Mouse (Mus musculus): ENCODE data around the gene Morn3. TPM values are rescaled to one million over a fixed set of nuclear protein-coding genes. Genes with fewer than 3 reads are reported as not detected.

Gene Morn3
- polyA plus RNA-seq, 1 experiment from 2014 or later: 1.3 TPM

DNA sequence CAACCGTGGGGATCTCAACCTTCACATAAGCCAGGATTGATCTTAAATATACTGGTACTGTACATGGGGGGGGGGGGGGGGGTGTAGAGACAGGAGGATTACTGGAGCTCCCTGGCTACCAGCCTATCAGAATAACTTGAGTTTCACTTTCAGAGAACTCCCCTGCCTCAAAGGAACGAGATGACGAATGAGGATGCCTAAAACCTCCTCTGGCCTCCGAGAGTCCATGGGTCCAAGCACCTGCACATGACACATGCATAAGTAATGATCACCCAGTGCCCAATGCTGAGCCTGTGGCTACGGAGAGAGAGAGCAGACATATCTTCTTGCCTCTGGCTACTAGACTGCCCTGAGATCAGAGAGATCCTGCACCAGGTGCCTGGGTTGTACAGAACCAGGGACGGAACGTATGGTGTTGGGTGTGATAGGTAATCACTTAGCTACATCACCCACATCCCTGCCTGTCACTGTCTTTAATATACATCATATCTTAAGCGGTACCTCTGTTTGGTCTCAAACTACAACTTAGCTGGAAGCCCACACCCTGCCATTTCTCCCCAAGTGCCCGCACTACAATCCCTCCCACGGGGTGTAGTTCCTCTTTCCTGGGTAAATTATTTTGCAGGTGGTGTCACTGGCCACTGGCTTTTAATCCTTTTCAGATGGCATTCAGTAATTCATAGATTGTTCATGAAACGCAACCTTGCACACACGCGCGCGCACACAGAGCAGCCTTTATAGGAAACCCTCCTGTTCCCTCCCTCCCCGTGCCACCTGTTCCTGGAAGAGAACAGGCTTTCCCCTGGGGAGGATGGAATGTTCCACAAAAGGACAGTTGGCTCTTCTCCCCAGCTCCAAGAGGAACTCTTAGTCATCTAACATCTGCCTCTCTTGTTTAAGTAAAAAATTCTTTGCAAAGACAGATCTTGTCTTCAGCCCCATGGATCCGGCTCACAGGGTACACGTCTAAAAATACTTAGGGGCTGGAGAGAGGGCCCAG, 49.3 kb downstream of the Morn3 start:
- ATAC-seq (ENCODE audit: low FRiP score, low read depth): no peak
- H3K4me1 ChIP-seq (replicated peaks): no peaks in the 10 kb centered on the region
- H3K4me3 ChIP-seq: no peak overlapping the region
- WGBS: 85% methylated on average over 18 of the region's 18 CpGs
- H3K9ac ChIP-seq: no peak overlapping the region
- no peak overlapping the region for H3K27ac ChIP-seq (replicated peaks)
- no peaks in the 10 kb centered on the region for H3K9me3 ChIP-seq
- H3K36me3 ChIP-seq: no peaks in the 10 kb centered on the region
- H3K27me3 ChIP-seq: no peaks in the 10 kb centered on the region
- no peak overlapping the region for H3K4me2 ChIP-seq

DNA sequence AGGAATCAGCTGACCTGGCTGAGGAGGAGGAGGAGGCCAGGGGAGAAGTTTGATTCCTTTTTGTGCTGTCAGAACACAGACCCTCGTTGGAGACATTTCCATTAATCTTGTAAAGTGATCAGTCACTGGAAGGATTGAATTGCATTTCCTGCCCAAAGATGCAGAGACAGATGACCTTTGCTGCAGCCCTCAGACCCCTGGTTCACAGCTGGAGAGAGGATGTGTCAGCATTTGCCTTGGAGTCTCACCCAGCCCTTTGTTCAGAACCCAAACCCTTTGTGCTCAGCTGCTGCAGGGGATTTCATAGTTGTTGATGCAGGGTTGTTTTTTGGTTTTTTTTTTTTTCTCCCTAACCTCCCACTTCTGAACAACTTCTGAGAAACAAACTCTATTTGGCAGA, 51.9 kb downstream of the Morn3 start:
- Histone ChIP-seq H3K9me3 (no peaks in the 10 kb centered on the region), H3K4me1 (replicated peaks) (peaks cover 18% of the 10 kb centered on the region), H3K27ac (replicated peaks) (no peak overlapping the region), H3K9ac (no peak overlapping the region), H3K4me2 (no peak overlapping the region), H3K36me3 (no peaks in the 10 kb centered on the region), H3K4me3 (no peak overlapping the region), H3K27me3 (no peaks in the 10 kb centered on the region)
- ATAC-seq (ENCODE audit: low FRiP score, low read depth): no peak
- 3% methylated on average over 1 of the region's 1 CpGs for WGBS

DNA sequence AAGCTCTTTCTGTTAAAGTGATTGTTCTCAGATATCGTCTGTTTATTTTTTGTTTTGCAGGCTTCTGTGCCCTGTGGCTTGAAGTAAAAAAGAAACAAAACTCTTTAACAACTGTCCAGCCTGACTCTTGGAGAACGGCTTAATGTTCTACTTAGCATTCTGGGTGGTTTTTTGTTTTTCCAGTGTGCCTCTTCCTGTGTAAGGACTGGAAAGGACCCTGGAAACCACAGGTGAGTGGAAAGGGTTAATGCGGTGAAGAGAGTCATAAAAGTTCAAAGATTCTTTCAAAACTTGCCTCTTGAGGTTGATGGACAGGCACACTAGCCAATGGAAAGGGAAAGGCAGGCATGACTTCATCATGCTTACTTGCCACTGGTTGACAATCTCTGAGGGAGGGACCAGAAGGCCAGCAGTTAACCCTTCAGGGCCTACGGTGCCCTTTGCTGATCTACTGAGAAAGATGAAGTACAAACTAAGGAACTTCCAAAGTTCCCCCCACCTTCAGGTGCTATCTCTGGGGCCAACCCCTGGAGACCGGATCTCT, 52.4 kb downstream of the Morn3 start:
- WGBS: 8% methylated on average over 5 of the region's 5 CpGs
- H3K4me1 ChIP-seq (replicated peaks): peaks cover 24% of the 10 kb centered on the region
- no peaks in the 10 kb centered on the region for H3K27me3 ChIP-seq
- H3K27ac ChIP-seq (replicated peaks): no peak overlapping the region
- peak overlapping the region; percentile 14; the same call in 1 of the 2 replicates for H3K4me2 ChIP-seq
- no peaks in the 10 kb centered on the region for H3K36me3 ChIP-seq
- H3K9ac ChIP-seq: no peak overlapping the region
- ATAC-seq (ENCODE audit: low FRiP score, low read depth): 0 out of 2 replicates have a peak, but pooled peaks have one; percentile 74
- no peaks in the 10 kb centered on the region for H3K9me3 ChIP-seq
- no peak overlapping the region for H3K4me3 ChIP-seq

DNA sequence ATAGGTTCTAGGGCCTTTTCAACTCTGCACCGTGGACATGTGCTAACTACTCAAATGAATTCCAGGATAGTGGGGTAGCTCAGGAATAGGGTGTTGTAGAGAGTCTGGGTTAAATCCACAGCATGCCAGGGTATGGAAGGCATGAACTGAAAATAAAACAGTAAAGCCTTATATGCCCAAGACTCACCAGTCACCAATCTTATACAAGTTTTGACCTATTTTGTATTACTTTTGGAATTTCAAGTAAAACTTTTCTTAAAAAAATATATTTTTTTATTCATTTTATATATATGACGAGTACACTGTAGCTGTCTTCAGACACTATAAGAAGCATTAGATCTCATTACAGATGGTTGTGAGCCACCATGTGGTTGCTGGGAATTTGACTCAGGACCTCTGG, 53.0 kb downstream of the Morn3 start:
- Histone ChIP-seq H3K4me2 (peak overlapping the region; percentile 14; the same call in 1 of the 2 replicates), H3K9me3 (no peaks in the 10 kb centered on the region), H3K4me1 (replicated peaks) (peaks cover 26% of the 10 kb centered on the region), H3K9ac (no peak overlapping the region), H3K4me3 (no peak overlapping the region), H3K27ac (replicated peaks) (no peak overlapping the region), H3K27me3 (no peaks in the 10 kb centered on the region), H3K36me3 (no peaks in the 10 kb centered on the region)
- WGBS: 48% methylated on average over 2 of the region's 2 CpGs
- no peak for ATAC-seq (ENCODE audit: low FRiP score, low read depth)

DNA sequence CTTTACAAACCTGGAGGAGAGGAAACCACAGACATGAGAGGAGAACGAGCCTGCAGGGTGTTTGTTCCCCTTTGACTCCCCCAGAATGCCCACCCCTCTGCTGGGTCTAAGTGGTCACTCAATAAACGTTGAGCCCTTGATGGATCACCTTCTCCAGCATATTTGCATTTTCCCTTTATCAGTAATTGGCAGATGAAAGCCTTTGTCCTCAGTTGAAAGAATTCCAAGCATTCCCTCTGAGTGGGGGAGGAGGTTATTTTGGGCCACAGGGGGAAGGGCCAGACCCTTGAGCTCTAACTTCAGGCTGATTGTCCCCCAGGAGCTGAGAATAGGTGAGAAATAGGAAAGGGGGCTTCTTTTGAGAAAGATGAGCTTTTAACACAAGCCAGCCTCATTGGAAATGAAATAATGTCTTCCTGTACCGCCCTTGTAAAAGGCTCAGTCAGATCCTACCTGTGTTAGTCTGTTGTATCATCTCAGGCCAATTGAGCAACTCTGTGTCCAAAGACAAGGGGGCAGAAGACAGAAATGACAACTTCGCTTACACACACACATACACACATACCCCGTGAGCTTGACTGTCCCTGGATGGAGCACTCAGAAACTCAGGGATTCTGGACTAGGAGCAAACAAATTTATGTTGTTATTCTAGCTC, 55.3 kb downstream of the Morn3 start:
- Histone ChIP-seq H3K36me3 (no peaks in the 10 kb centered on the region), H3K27ac (replicated peaks) (no peak overlapping the region), H3K4me1 (replicated peaks) (peaks cover 42% of the 10 kb centered on the region), H3K9me3 (no peaks in the 10 kb centered on the region), H3K4me3 (no peak overlapping the region), H3K27me3 (no peaks in the 10 kb centered on the region), H3K4me2 (peak overlapping the region; percentile 98), H3K9ac (no peak overlapping the region)
- no peak for ATAC-seq (ENCODE audit: low FRiP score, low read depth)
- whole genome bisulfite sequencing: 26% methylated on average over 5 of the region's 5 CpGs

DNA sequence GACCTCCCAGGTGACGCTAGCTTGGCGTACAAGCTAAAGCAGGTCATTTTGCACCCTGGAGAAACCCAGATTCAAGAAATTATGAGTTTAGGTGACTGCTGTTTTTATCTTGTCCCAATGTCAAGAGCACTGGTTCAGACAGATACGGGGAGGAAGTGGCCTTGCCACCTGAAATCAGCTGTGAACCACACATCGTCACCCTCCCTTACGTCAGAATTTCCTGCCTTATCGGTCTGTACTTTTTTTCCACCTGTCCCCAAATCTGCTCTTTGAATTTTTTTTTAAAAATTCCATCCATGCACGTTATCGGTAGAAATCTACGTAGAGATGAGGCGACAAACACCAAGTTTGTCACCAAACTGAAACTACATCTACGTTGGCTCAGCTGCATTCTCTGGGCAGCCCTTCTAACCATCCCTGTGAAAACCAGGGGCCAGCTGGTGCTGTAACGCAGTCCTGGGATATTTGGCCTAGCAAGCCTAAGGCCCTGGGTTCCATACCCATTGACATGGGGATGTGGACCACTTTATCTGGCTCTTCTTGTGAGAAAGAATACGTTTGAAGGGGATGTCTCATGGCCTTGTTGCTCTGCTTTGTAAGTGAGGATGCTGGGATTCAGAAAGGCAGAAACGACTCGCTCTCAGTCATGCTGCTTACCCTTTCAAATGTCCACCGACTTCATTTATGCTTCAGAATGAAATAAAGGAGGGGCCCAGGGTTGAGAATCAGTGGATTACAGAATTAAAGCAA, 56.2 kb downstream of the Morn3 start:
- Histone ChIP-seq H3K4me2 (peak overlapping the region; percentile 98), H3K4me3 (peak overlapping the region; percentile 78), H3K36me3 (no peaks in the 10 kb centered on the region), H3K27ac (replicated peaks) (peak overlapping the region; percentile 77; the same call in 1 of the 2 replicates), H3K9ac (0 out of 2 replicates have a peak overlapping the region, but pooled peaks have one; percentile 3), H3K4me1 (replicated peaks) (peaks cover 44% of the 10 kb centered on the region), H3K9me3 (no peaks in the 10 kb centered on the region), H3K27me3 (no peaks in the 10 kb centered on the region)
- 15% methylated on average over 16 of the region's 16 CpGs for WGBS
- no peak for ATAC-seq (ENCODE audit: low FRiP score, low read depth)

DNA sequence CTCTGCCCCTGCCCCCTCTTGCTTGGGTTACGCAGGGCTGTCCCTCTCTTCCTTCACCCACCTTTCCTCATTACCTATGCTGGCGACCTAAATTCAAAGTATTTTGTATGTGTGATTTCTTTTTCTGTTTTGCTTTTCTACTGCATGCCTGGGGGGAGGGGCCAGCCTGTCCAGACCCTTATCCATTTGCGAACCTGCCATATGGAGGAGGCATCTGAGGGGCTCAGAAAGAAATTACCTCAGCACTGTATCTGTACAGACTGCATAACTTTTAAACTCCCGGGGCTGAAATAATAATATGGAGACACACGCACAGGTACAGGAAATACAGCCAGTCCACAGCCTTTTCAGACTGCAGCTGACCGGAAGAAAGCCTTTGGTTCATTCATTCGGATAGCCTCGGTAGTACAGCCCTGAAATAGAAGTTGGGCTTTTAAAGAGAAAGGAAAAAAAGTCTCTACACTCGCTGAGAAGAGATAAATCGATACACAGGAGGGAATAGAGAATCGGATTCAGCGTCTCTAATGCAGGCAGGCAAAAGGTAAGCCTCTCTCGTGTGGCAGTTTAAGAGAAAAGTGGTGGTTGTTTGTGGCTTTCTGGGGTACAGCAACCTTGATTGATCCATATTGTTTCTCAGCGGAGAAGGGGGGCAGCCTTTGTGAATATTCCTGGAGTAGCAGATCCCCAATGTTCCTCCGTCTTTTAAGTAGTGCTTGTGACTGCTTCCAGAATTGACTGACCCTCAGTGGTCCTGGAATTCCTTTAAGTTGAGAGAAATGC, 57.1 kb downstream of the Morn3 start, which contains the start of gene Kdm2b:
Gene Kdm2b, minus strand, starts transcription at position 273 of the 780 bp plus-strand sequence.
- Histone ChIP-seq H3K4me3 (peak within 1 kb of the TSS; percentile 78), H3K9me3 (no peaks in the 10 kb centered on the region), H3K27ac (replicated peaks) (peak within 1 kb of the TSS; percentile 77), H3K4me1 (replicated peaks) (peaks cover 52% of the 10 kb centered on the region), H3K9ac (peak within 1 kb of the TSS; percentile 68), H3K27me3 (no peaks in the 10 kb centered on the region), H3K4me2 (peak within 1 kb of the TSS; percentile 98), H3K36me3 (no peaks in the 10 kb centered on the region)
- ATAC-seq (ENCODE audit: low FRiP score, low read depth): peak; percentile 32; the same call in 1 of the 2 replicates
- 2% methylated on average over 14 of the region's 15 CpGs for WGBS

DNA sequence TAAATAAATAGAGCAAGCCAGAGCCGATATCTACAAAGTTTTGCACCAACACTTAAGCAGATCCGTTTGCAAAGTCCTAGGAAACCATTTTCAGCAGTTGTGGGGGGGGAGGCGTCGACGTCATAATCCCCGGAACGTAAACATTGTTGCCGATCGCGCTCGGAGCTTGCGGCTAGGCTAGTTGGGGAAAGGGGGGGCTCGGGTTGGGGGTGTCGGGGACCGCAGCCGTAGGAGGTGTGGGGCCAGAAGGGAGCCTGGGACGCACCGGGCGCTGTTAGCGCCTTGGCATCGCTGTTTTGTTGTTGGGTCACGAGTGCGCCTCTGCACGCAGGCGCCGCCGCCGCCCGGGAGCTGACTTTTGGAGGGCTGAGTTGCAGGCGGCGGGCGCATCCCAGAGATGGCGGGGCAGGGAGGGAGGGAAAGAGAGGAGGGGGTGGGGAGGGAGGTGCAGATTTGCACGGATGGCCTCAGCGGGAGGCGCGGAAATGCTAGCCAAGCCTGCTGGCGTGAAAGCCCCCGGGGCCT, 57.8 kb downstream of the Morn3 start:
- H3K36me3 ChIP-seq: no peaks in the 10 kb centered on the region
- H3K9me3 ChIP-seq: no peaks in the 10 kb centered on the region
- H3K4me1 ChIP-seq (replicated peaks): peaks cover 54% of the 10 kb centered on the region
- WGBS: 1% methylated on average over 24 of the region's 39 CpGs
- peak overlapping the region; percentile 78 for H3K4me3 ChIP-seq
- peak; percentile 74 for ATAC-seq (ENCODE audit: low FRiP score, low read depth)
- peak overlapping the region; percentile 68 for H3K9ac ChIP-seq
- no peaks in the 10 kb centered on the region for H3K27me3 ChIP-seq
- peak overlapping the region; percentile 77 for H3K27ac ChIP-seq (replicated peaks)
- H3K4me2 ChIP-seq: peak overlapping the region; percentile 98

DNA sequence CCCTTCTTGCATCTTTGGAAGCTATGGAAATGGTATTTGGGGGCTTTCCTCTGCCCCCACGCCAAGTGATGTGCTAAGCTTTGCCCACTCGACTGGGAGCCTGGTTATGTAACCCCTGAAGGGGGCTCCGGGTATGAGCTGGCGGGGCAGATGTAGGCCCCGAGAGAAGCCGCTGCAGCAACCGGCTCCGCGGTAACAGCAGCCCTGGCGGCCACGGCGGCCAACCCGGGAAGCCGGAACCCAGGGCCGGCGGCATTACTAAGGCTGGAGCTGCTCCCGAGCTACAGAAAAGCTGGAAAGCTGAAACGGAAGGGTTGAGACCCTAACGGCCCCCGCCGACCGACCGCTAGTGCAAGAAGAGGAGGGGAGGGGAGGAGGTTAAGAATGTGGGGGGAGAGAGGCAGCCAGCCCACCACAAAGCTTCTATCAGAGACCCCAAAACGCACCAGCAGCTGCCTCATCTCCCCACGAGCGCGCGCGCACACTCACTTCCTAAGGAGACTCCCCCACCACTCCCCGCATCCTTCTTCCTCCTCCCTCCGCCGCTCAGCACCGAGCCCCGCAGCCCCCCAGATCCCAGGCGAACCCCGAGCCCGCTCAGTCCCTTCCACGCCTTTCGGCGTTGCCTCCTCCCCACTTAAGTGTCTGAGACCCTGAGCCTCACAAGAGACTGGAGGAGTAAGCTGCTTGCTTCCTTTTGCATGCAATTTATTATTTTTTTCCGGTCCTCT, 58.6 kb downstream of the Morn3 start:
- H3K4me2 ChIP-seq: peak overlapping the region; percentile 98
- H3K36me3 ChIP-seq: no peaks in the 10 kb centered on the region
- peak overlapping the region; percentile 77 for H3K27ac ChIP-seq (replicated peaks)
- H3K9ac ChIP-seq: peak overlapping the region; percentile 68
- 0 out of 2 replicates have a peak, but pooled peaks have one; percentile 23 for ATAC-seq (ENCODE audit: low FRiP score, low read depth)
- under 1% methylated on average over 37 of the region's 41 CpGs for WGBS
- no peaks in the 10 kb centered on the region for H3K27me3 ChIP-seq
- no peaks in the 10 kb centered on the region for H3K9me3 ChIP-seq
- H3K4me3 ChIP-seq: peak overlapping the region; percentile 78
- H3K4me1 ChIP-seq (replicated peaks): peaks cover 54% of the 10 kb centered on the region

Measured in hindbrain, embryonic 15.5 days (tissue).